Mouse (Mus musculus) MEL (cell line): Measurements from ENCODE around the gene Fen1. TPM values are rescaled to one million over a fixed set of nuclear protein-coding genes. Genes with fewer than 3 reads are reported as not detected.

ENCODE experiments used
- DNase-seq: peaks from one replicate; pipeline ENCODE4 v3.0.0; 2011; ENCODE audit warnings: low read depth, low spot score
- H3K27ac ChIP-seq: 2 replicates; pipeline ENCODE4 v1.5.1; 2012; ENCODE audit warnings: low read depth, mild to moderate bottlenecking, control low read depth, low read length, moderate library complexity; ENCODE audit not compliant: control insufficient read depth
- H3K27me3 ChIP-seq, 2 experiments: fragments of 150-350 bp in 1 of 2; sonication (generic) in 1 of 2; 2 replicates each; pipeline ENCODE4 v1.6.1; 2012; ENCODE audit warnings: low read length in 2 of 2, mild to moderate bottlenecking in 2 of 2, improper control_type of control experiment in 1 of 2, moderate library complexity in 1 of 2; ENCODE audit not compliant: insufficient read depth in 2 of 2, control insufficient read depth in 1 of 2
- H3K36me3 ChIP-seq, 2 experiments: 2 replicates each; pipeline ENCODE4 v1.6.1; 2012 to 2014; ENCODE audit warnings: low read length in 2 of 2, improper control_type of control experiment in 1 of 2, inconsistent platforms in 1 of 2, mild to moderate bottlenecking in 1 of 2; ENCODE audit not compliant: insufficient read depth in 2 of 2, control insufficient read depth in 1 of 2
- H3K4me1 ChIP-seq, 2 experiments: fragments of 150-350 bp in 1 of 2; sonication (generic) in 1 of 2; 2 replicates each; pipeline ENCODE4 v1.6.1; 2012; ENCODE audit warnings: low read length in 2 of 2, improper control_type of control experiment in 1 of 2, mild to moderate bottlenecking in 1 of 2; ENCODE audit not compliant: insufficient read depth in 2 of 2, control insufficient read depth in 1 of 2
- H3K4me3 ChIP-seq, 2 experiments: fragments of 150-350 bp in 1 of 2; sonication (generic) in 1 of 2; 2 replicates each; pipeline ENCODE4 v1.5.1; 2012; ENCODE audit warnings: low read depth in 2 of 2, low read length in 2 of 2, mild to moderate bottlenecking in 2 of 2, moderate library complexity in 2 of 2, control low read depth in 1 of 2, improper control_type of control experiment in 1 of 2; ENCODE audit not compliant: control insufficient read depth in 1 of 2, insufficient read depth in 1 of 2
- H3K79me2 ChIP-seq: 2 replicates; pipeline ENCODE4 v1.6.1; 2012; ENCODE audit warnings: mild to moderate bottlenecking, low read length, moderate library complexity; ENCODE audit not compliant: control insufficient read depth, poor library complexity, insufficient read depth
- H3K9ac ChIP-seq: 2 replicates; pipeline ENCODE4 v1.6.1; 2012; ENCODE audit warnings: low read depth, mild to moderate bottlenecking, control low read depth, low read length, moderate library complexity; ENCODE audit not compliant: control insufficient read depth, poor library complexity, severe bottlenecking
- H3K9me3 ChIP-seq: fragments of 150-350 bp; sonication (generic); replicated peaks from 2 replicates; pipeline ENCODE4 v1.6.1; 2012; ENCODE audit warnings: mild to moderate bottlenecking, low read length, improper control_type of control experiment, moderate library complexity; ENCODE audit not compliant: insufficient read depth
- CHD1 ChIP-seq: IDR thresholded peaks from 2 replicates; pipeline ENCODE4 v1.6.1; 2012; ENCODE audit warnings: low read depth, mild to moderate bottlenecking, inconsistent platforms, low read length, improper control_type of control experiment
- ELF1 ChIP-seq: IDR thresholded peaks from 2 replicates; pipeline ENCODE4 v1.6.1; 2014; ENCODE audit warnings: low read depth, mild to moderate bottlenecking, inconsistent platforms, low read length, improper control_type of control experiment, moderate library complexity
- EP300 ChIP-seq, 2 experiments: IDR thresholded peaks; 2 replicates each; pipeline ENCODE4 v1.6.1; 2011; ENCODE audit warnings: improper control_type of control experiment in 2 of 2, low read length in 2 of 2, low read depth in 1 of 2, mild to moderate bottlenecking in 1 of 2
- ETS1 ChIP-seq: IDR thresholded peaks from 2 replicates; pipeline ENCODE4 v1.6.1; 2012; ENCODE audit warnings: low read depth, mild to moderate bottlenecking, inconsistent platforms, low read length, improper control_type of control experiment, moderate library complexity
- GABPA ChIP-seq: IDR thresholded peaks from 2 replicates; pipeline ENCODE4 v1.6.1; 2012; ENCODE audit warnings: low read depth, mild to moderate bottlenecking, inconsistent platforms, low read length, improper control_type of control experiment, moderate library complexity
- HCFC1 ChIP-seq: IDR thresholded peaks from 2 replicates; pipeline ENCODE4 v1.6.1; 2012; ENCODE audit warnings: low read depth, mild to moderate bottlenecking, inconsistent platforms, low read length, improper control_type of control experiment, moderate library complexity
- JUND ChIP-seq: IDR thresholded peaks from 2 replicates; pipeline ENCODE4 v1.6.1; 2011; ENCODE audit warnings: low read depth, mild to moderate bottlenecking, improper control_type of control experiment, low read length
- MAFK ChIP-seq: IDR thresholded peaks from 2 replicates; pipeline ENCODE4 v1.6.1; 2011; ENCODE audit warnings: low read depth, mild to moderate bottlenecking, low read length, improper control_type of control experiment, borderline replicate concordance
- MAZ ChIP-seq: IDR thresholded peaks from 2 replicates; pipeline ENCODE4 v1.6.1; 2012; ENCODE audit warnings: low read depth, mild to moderate bottlenecking, inconsistent platforms, low read length, improper control_type of control experiment
- MEF2A ChIP-seq: IDR thresholded peaks from 2 replicates; pipeline ENCODE4 v1.6.1; 2014; ENCODE audit warnings: low read depth, mild to moderate bottlenecking, inconsistent platforms, low read length, improper control_type of control experiment; ENCODE audit not compliant: poor library complexity, insufficient replicate concordance, severe bottlenecking; ENCODE audit errors: extremely low read depth
- MYB ChIP-seq: IDR thresholded peaks from 2 replicates; pipeline ENCODE4 v1.6.1; 2011; ENCODE audit warnings: mild to moderate bottlenecking, low read depth, low read length, improper control_type of control experiment
- MYC ChIP-seq: IDR thresholded peaks from 2 replicates; pipeline ENCODE4 v1.6.1; 2011; ENCODE audit warnings: low read depth, mild to moderate bottlenecking, low read length, improper control_type of control experiment, moderate library complexity
- POLR2AphosphoS2 ChIP-seq: IDR thresholded peaks from 2 replicates; pipeline ENCODE4 v1.6.1; 2011; ENCODE audit warnings: low read length, improper control_type of control experiment
- POLR2AphosphoS5 ChIP-seq: IDR thresholded peaks from 2 replicates; pipeline ENCODE4 v1.6.1; 2012; ENCODE audit warnings: low read depth, borderline replicate concordance, mild to moderate bottlenecking, inconsistent platforms, low read length, moderate library complexity, mixed read lengths
- RAD21 ChIP-seq: IDR thresholded peaks from 2 replicates; pipeline ENCODE4 v1.6.1; 2011; ENCODE audit warnings: mild to moderate bottlenecking, low read depth, low read length, improper control_type of control experiment
- RCOR1 ChIP-seq: IDR thresholded peaks from 2 replicates; pipeline ENCODE4 v1.6.1; 2012; ENCODE audit warnings: low read depth, mild to moderate bottlenecking, inconsistent platforms, low read length, improper control_type of control experiment
- SIN3A ChIP-seq: IDR thresholded peaks from 2 replicates; pipeline ENCODE4 v1.6.1; 2012; ENCODE audit warnings: low read length, improper control_type of control experiment, inconsistent platforms
- SMC3 ChIP-seq: IDR thresholded peaks from 2 replicates; pipeline ENCODE4 v1.6.1; 2011; ENCODE audit warnings: low read depth, low read length, improper control_type of control experiment
- TBP ChIP-seq: IDR thresholded peaks from 2 replicates; pipeline ENCODE4 v1.8.0; 2011; ENCODE audit warnings: low read depth, low read length, improper control_type of control experiment
- TCF12 ChIP-seq: IDR thresholded peaks from 2 replicates; pipeline ENCODE4 v1.6.1; 2014; ENCODE audit warnings: low read depth, mild to moderate bottlenecking, inconsistent platforms, low read length, improper control_type of control experiment, moderate library complexity
- ZC3H11A ChIP-seq: IDR thresholded peaks from 2 replicates; pipeline ENCODE4 v1.6.1; 2012; ENCODE audit warnings: low read depth, mild to moderate bottlenecking, inconsistent platforms, low read length, improper control_type of control experiment
- ZMIZ1 ChIP-seq: IDR thresholded peaks from 2 replicates; pipeline ENCODE4 v1.6.1; 2012; ENCODE audit warnings: low read depth, mild to moderate bottlenecking, inconsistent platforms, low read length, improper control_type of control experiment, moderate library complexity
- ZNF384 ChIP-seq: IDR thresholded peaks from 2 replicates; pipeline ENCODE4 v1.6.1; 2012; ENCODE audit warnings: low read depth, mild to moderate bottlenecking, inconsistent platforms, low read length, improper control_type of control experiment
- polyA plus RNA-seq, 2 experiments: library from polyadenylated mRNA; stranded (reverse) in 1 of 2; unstranded in 1 of 2; fragments of >175 nt in 1 of 2; fragments of >200 nt in 1 of 2; gene quantifications; 2 replicates each; pipeline versions ENCODE4 v1.2.1 to v1.2.4; 2012; ENCODE audit warnings: low replicate concordance in 2 of 2, low read depth in 1 of 2; ENCODE audit not compliant: insufficient read length in 2 of 2, insufficient read depth in 1 of 2, missing spikeins in 1 of 2
- total RNA-seq: library from RNA; depleted of rRNA; stranded (reverse); fragments of 300-350 nt; gene quantifications from 2 replicates; pipeline ENCODE4 v1.2.3, GENCODE M21; 2012

Fen1 gene
- total and polyA plus RNA-seq, 3 experiments: 145 to 189 TPM; not detected in 1

- Histone ChIP-seq H3K27me3 (peaks cover 2% of the 10 kb centered on the region in 2 experiments; a peak in 2 of 4 replicates), H3K27ac (no peak overlapping the region), H3K36me3 (no peaks in the 10 kb centered on the region), H3K4me3 (no peak overlapping the region), H3K9me3 (no peaks in the 10 kb centered on the region), H3K79me2 (no peaks in the 10 kb centered on the region), H3K4me1 (no peaks in the 10 kb centered on the region), H3K9ac (no peak overlapping the region)
- no peak for DNase-seq
- TF ChIP-seq EP300 (IDR thresholded peaks at IDR 0.05; ENCODE audit: low read depth in 1 of 2, low read length in 2 of 2): no peak
- no peak for TF ChIP-seq SMC3
- TF ChIP-seq ETS1: no peak
- TF ChIP-seq MAFK: no peak
- no peak for TF ChIP-seq SIN3A
- TF ChIP-seq ZMIZ1: no peak
- TF ChIP-seq CHD1: no peak
- no peak for TF ChIP-seq MAZ
- no peak for TF ChIP-seq ELF1
- TF ChIP-seq HCFC1: no peak
- no peak for TF ChIP-seq POLR2AphosphoS5
- TF ChIP-seq MEF2A: no peak
- no peak for TF ChIP-seq POLR2AphosphoS2
- no peak for TF ChIP-seq MYC
- no peak for TF ChIP-seq RAD21
- no peak for TF ChIP-seq GABPA
- TF ChIP-seq MYB: no peak
- TF ChIP-seq TCF12: no peak
- TF ChIP-seq ZNF384: no peak
Observed at GRCm38 (mm10) chr19:10248128-10248527, 44.2 kb upstream of the Fen1 start.

GRCm38 (mm10) chr19:10247165-10247564 lies 43.2 kb upstream of the Fen1 start:
- Histone ChIP-seq H3K79me2 (no peaks in the 10 kb centered on the region), H3K27me3 (peaks cover 2% of the 10 kb centered on the region in 2 experiments; a peak in 2 of 4 replicates), H3K9me3 (no peaks in the 10 kb centered on the region), H3K9ac (no peak overlapping the region), H3K4me1 (no peaks in the 10 kb centered on the region)
- TF ChIP-seq ZC3H11A (no peak), RCOR1 (no peak), JUND (no peak), TBP (no peak), ELF1 (no peak)
- TF ChIP-seq, all 39 proteins: peak for 0
- Histone ChIP-seq H3K4me3 (no peak overlapping the region), H3K36me3 (no peaks in the 10 kb centered on the region), H3K27ac (no peak overlapping the region)
- no peak for DNase-seq
